Mouse (Mus musculus): ENCODE measurements around the gene 4931414P19Rik. TPM values are rescaled to one million over a fixed set of nuclear protein-coding genes. Genes with fewer than 3 reads are reported as not detected.
"Not testable (repeated sequence)": the region's sequence is repeated elsewhere in the genome, so short reads cannot be mapped to it uniquely, and the experiment has no call there.

Gene 4931414P19Rik
- polyA plus RNA-seq, 1 experiment from 2014 or later: 6.0 TPM

DNA sequence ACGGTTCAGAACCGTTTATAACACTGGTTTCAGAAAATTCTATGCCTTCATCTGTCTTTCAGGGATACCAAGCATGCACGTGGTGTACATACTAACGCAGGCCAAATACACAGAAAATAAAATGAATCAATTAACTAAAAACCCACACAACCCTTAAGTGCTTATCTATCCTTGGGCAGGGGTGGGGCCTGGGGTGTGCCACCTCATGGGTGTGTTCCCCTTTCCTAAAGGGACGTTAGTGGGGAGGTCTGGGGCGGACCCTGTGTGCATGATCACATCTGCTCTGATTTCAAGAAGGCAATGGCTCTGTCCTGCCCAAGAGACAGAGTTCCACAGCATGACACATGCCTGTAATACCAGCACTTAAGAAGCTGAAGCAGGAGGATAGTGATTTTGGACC is 17.5 kb upstream of the 4931414P19Rik start:
- Histone ChIP-seq H3K4me1 (replicated peaks) (no peaks in the 10 kb centered on the region), H3K27me3 (replicated peaks) (no peaks in the 10 kb centered on the region), H3K4me2 (replicated peaks) (no peak overlapping the region), H3K4me3 (replicated peaks) (no peak overlapping the region), H3K36me3 (no peaks in the 10 kb centered on the region), H3K9me3 (no peaks in the 10 kb centered on the region), H3K27ac (no peak overlapping the region), H3K9ac (no peak overlapping the region)
- WGBS: 81% methylated on average over 6 of the region's 6 CpGs
- no peak for ATAC-seq

- 0 out of 2 replicates have a peak, but pooled peaks cover 4% of the 10 kb centered on the region for H3K36me3 ChIP-seq
- H3K4me2 ChIP-seq (replicated peaks): no peak within 1 kb of the TSS
- no peak for ATAC-seq
- no peaks in the 10 kb centered on the region for H3K9me3 ChIP-seq
- no peak within 1 kb of the TSS for H3K27ac ChIP-seq
- H3K27me3 ChIP-seq (replicated peaks): no peaks in the 10 kb centered on the region
- WGBS: 85% methylated on average over 1 of the region's 1 CpGs
- H3K9ac ChIP-seq: no peak within 1 kb of the TSS
- peaks cover 6% of the 10 kb centered on the region; the same call in 1 of the 2 replicates for H3K4me1 ChIP-seq (replicated peaks)
- H3K4me3 ChIP-seq (replicated peaks): no peak within 1 kb of the TSS
These were observed 15.3 kb upstream of the 4931414P19Rik start, which contains the start of gene Psmb11 for GRCm38 (mm10) chr14:54621133-54621532. Gene Psmb11 (plus strand): TSS chr14:54621433.

DNA sequence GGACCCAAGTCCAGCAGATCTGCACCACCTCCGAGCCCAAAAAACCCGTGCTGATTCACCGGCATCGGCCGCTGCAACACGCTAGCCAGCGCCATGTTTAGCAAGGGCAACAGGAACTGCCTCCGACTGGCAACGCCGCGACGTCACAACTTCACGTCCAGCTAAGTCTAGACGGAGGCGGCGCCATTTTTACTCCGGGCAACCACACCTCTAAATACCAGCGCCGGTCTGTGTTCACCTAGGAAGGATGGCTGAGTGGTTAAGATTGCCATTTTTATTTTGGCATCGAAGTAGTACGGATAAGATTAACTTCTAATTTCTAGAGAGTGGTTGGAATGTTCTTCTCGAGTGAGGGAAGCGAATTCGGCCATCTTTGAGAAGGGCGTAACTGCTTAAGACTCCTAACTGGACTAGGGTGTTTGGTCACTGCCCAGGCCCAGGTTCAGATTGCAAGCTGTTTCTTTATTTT is 12.1 kb upstream of the 4931414P19Rik start, which contains the start of gene Psmb5:
Gene Psmb5, minus strand, starts transcription at position 126 of the 469 bp plus-strand sequence.
- under 1% methylated on average over 25 of the region's 25 CpGs for WGBS

GRCm38 (mm10) chr14:54617152-54617896 is 11.5 kb upstream of the 4931414P19Rik start:
- no peaks in the 10 kb centered on the region for H3K9me3 ChIP-seq
- H3K36me3 ChIP-seq: peaks cover 24% of the 10 kb centered on the region
- H3K27me3 ChIP-seq (replicated peaks): no peaks in the 10 kb centered on the region
- H3K9ac ChIP-seq: peak overlapping the region; percentile 87
- 1% methylated on average over 38 of the region's 38 CpGs for WGBS
- peak; percentile 66 for ATAC-seq
- H3K4me1 ChIP-seq (replicated peaks): peaks cover 8% of the 10 kb centered on the region; the same call in 1 of the 2 replicates
- H3K4me2 ChIP-seq (replicated peaks): peak overlapping the region; percentile 65
- peak overlapping the region; percentile 70 for H3K27ac ChIP-seq
- H3K4me3 ChIP-seq (replicated peaks): peak overlapping the region; percentile 71

More for the DNA sequence above, 12.1 kb upstream of the 4931414P19Rik start, which contains the start of gene Psmb5:
- Histone ChIP-seq H3K4me1 (replicated peaks) (peaks cover 8% of the 10 kb centered on the region; the same call in 1 of the 2 replicates), H3K9me3 (no peaks in the 10 kb centered on the region), H3K4me2 (replicated peaks) (peak within 1 kb of the TSS; percentile 65), H3K36me3 (peaks cover 19% of the 10 kb centered on the region), H3K27ac (peak within 1 kb of the TSS; percentile 70), H3K9ac (peak within 1 kb of the TSS; percentile 87), H3K27me3 (replicated peaks) (no peaks in the 10 kb centered on the region), H3K4me3 (replicated peaks) (peak within 1 kb of the TSS; percentile 71)
- ATAC-seq: peak; percentile 94

GRCm38 (mm10) chr14:54616226-54616825 is 10.5 kb upstream of the 4931414P19Rik start:
- Histone ChIP-seq H3K4me2 (replicated peaks) (no peak overlapping the region), H3K27ac (no peak overlapping the region), H3K4me1 (replicated peaks) (peaks cover 8% of the 10 kb centered on the region; the same call in 1 of the 2 replicates), H3K36me3 (peaks cover 24% of the 10 kb centered on the region), H3K9ac (no peak overlapping the region), H3K27me3 (replicated peaks) (no peaks in the 10 kb centered on the region), H3K9me3 (no peaks in the 10 kb centered on the region), H3K4me3 (replicated peaks) (no peak overlapping the region)
- no peak for ATAC-seq
- WGBS: 94% methylated on average over 16 of the region's 16 CpGs

- H3K9me3 ChIP-seq; H3K4me3 ChIP-seq (replicated peaks); H3K4me1 ChIP-seq (replicated peaks); H3K27me3 ChIP-seq (replicated peaks); ATAC-seq; H3K4me2 ChIP-seq (replicated peaks); H3K9ac ChIP-seq; H3K27ac ChIP-seq: not testable (repeated sequence)
- WGBS: 94% methylated on average over 16 of the region's 16 CpGs
- peaks cover 24% of the 10 kb centered on the region for H3K36me3 ChIP-seq
These were observed 8.3 kb upstream of the 4931414P19Rik start for GRCm38 (mm10) chr14:54614130-54614529.

- Histone ChIP-seq H3K9ac (no peak overlapping the region), H3K36me3 (peaks cover 19% of the 10 kb centered on the region), H3K9me3 (no peaks in the 10 kb centered on the region), H3K27ac (no peak overlapping the region), H3K4me1 (replicated peaks) (0 out of 2 replicates have a peak, but pooled peaks cover 3% of the 10 kb centered on the region), H3K4me3 (replicated peaks) (no peak overlapping the region), H3K4me2 (replicated peaks) (no peak overlapping the region), H3K27me3 (replicated peaks) (no peaks in the 10 kb centered on the region)
- ATAC-seq: no peak
- WGBS: 84% methylated on average over 6 of the region's 6 CpGs
These were observed 4.9 kb upstream of the 4931414P19Rik start for GRCm38 (mm10) chr14:54610648-54611047.

DNA sequence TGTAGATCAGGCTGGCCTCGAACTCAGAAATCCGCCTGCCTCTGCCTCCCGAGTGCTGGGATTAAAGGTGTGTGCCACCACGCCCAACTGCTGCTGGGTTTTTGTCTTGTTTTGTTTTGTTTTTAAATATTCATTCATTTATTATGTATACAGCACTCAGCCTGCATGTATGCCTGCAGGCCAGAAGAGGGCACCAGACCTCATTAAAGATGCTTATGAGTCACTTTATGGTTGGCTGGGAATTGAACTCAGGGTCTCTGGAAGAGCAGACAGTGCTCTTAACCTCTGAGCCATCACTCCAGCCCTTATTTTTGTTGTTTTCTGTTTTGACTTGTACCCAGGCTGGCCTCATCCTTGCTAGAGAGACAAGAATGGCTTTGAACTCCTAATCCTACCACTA is 4.2 kb upstream of the 4931414P19Rik start:
- Histone ChIP-seq H3K36me3 (peaks cover 14% of the 10 kb centered on the region), H3K27me3 (replicated peaks) (no peaks in the 10 kb centered on the region), H3K4me3 (replicated peaks) (no peak overlapping the region), H3K9me3 (no peaks in the 10 kb centered on the region), H3K9ac (no peak overlapping the region), H3K4me2 (replicated peaks) (no peak overlapping the region), H3K4me1 (replicated peaks) (0 out of 2 replicates have a peak, but pooled peaks cover 3% of the 10 kb centered on the region), H3K27ac (no peak overlapping the region)
- no peak for ATAC-seq
- 87% methylated on average over 4 of the region's 4 CpGs for WGBS

DNA sequence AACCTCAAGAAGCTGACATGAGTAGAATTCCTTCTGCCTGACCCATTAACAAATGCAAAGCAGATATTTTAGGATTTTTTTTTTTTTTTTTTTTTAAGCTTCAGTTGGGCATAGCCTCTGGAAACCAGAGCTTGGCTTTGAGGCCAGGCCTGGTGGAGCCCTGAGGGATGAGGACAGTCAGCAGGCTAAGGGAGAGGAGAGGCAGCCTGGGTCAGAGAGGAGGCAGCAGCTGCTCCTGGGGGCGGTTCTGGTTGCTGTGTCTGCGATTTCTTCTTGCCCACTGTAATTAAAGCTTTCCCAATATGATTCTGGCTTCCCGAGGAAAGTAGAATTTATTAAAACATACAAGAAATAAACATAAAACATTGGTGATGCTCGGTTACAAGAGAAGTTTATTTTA is 3.5 kb upstream of the 4931414P19Rik start:
- Histone ChIP-seq H3K27me3 (replicated peaks) (no peaks in the 10 kb centered on the region), H3K36me3 (peaks cover 11% of the 10 kb centered on the region), H3K4me3 (replicated peaks) (no peak overlapping the region), H3K27ac (no peak overlapping the region), H3K4me1 (replicated peaks) (0 out of 2 replicates have a peak, but pooled peaks cover 3% of the 10 kb centered on the region), H3K9ac (no peak overlapping the region), H3K4me2 (replicated peaks) (no peak overlapping the region), H3K9me3 (no peaks in the 10 kb centered on the region)
- WGBS: 52% methylated on average over 4 of the region's 4 CpGs
- no peak for ATAC-seq

DNA sequence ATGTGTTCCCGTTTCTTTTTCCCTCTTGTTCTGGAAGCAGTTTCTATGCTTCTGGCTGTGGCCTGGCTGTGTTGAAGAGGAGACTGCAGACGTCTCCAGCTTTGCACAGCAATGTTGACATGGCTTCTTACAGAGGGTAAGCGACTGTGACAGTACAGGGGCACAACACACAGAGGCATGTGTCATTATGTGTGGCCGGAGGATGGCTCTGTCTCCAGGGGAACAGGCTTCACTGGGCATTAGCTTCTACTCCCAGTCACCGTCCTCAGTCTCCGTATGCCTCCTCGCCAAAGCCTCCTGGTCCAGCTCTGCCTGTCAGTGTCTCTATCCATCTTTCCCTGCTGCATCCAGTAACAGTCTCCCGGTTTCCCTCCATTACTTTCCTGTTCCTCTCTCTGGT is 1.4 kb upstream of the 4931414P19Rik start:
- H3K9me3 ChIP-seq: no peaks in the 10 kb centered on the region
- H3K27me3 ChIP-seq (replicated peaks): no peaks in the 10 kb centered on the region
- no peak overlapping the region for H3K27ac ChIP-seq
- peaks cover 5% of the 10 kb centered on the region; the same call in 1 of the 2 replicates for H3K4me1 ChIP-seq (replicated peaks)
- H3K36me3 ChIP-seq: no peaks in the 10 kb centered on the region
- no peak for ATAC-seq
- no peak overlapping the region for H3K9ac ChIP-seq
- H3K4me2 ChIP-seq (replicated peaks): no peak overlapping the region
- 60% methylated on average over 8 of the region's 8 CpGs for WGBS
- H3K4me3 ChIP-seq (replicated peaks): no peak overlapping the region

GRCm38 (mm10) chr14:54603686-54604085 is 2.1 kb downstream of the 4931414P19Rik start:
- Histone ChIP-seq H3K4me3 (replicated peaks) (peak overlapping the region; percentile 70), H3K27ac (peak overlapping the region; percentile 96; the same call in 1 of the 2 replicates), H3K9ac (no peak overlapping the region), H3K36me3 (no peaks in the 10 kb centered on the region), H3K27me3 (replicated peaks) (no peaks in the 10 kb centered on the region), H3K4me1 (replicated peaks) (peaks cover 5% of the 10 kb centered on the region; the same call in 1 of the 2 replicates), H3K9me3 (no peaks in the 10 kb centered on the region), H3K4me2 (replicated peaks) (peak overlapping the region; percentile 58)
- 85% methylated on average over 8 of the region's 8 CpGs for WGBS
- no peak for ATAC-seq

DNA sequence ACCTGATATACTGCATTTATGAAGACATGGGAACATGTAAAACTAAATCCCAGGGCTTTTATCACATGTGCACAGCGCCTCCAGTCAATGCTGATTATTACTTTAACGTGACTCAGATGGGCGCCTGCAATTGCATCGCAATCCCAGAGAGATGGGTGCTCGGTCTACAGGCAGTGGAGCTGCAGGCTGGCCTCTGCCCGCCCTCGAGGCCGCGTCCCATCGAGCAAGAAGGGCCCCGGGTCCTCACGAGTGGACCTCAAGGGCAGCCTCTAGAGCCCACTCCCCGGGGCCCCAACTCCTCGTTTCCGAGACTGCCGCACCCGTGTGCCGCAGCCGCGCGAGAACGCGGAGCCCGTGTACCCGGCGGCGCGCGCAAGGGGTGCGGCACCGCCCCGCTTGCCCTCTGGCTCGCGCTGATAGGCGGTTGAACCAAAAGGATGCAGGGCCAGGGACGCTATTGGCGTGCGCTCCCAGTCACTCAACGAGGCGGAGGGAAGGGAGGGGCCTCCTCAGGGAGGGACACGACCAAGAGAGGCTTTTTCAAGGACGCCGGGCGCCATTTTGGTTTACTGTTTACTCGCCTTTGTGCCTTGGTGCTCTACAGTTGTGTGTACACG is 2.6 kb downstream of the 4931414P19Rik start:
- no peaks in the 10 kb centered on the region for H3K9me3 ChIP-seq
- peaks cover 5% of the 10 kb centered on the region; the same call in 1 of the 2 replicates for H3K4me1 ChIP-seq (replicated peaks)
- H3K36me3 ChIP-seq: no peaks in the 10 kb centered on the region
- peak overlapping the region; percentile 96 for H3K27ac ChIP-seq
- no peaks in the 10 kb centered on the region for H3K27me3 ChIP-seq (replicated peaks)
- H3K4me3 ChIP-seq (replicated peaks): peak overlapping the region; percentile 70
- WGBS: under 1% methylated on average over 46 of the region's 46 CpGs
- H3K9ac ChIP-seq: peak overlapping the region; percentile 81
- peak overlapping the region; percentile 58 for H3K4me2 ChIP-seq (replicated peaks)
- peak; percentile 99 for ATAC-seq
